Mouse (Mus musculus): ENCODE measurements at regions not wholly inside any gene's neighbourhood (a gene's known extent, or its start where the extent isn't known, plus 50 kb on each side); places are given as distances from the start of the nearest gene placed in this dataset.
"Not testable (repeated sequence)": the region's sequence is repeated elsewhere in the genome, so short reads cannot be mapped to it uniquely, and the experiment has no call there.

DNA sequence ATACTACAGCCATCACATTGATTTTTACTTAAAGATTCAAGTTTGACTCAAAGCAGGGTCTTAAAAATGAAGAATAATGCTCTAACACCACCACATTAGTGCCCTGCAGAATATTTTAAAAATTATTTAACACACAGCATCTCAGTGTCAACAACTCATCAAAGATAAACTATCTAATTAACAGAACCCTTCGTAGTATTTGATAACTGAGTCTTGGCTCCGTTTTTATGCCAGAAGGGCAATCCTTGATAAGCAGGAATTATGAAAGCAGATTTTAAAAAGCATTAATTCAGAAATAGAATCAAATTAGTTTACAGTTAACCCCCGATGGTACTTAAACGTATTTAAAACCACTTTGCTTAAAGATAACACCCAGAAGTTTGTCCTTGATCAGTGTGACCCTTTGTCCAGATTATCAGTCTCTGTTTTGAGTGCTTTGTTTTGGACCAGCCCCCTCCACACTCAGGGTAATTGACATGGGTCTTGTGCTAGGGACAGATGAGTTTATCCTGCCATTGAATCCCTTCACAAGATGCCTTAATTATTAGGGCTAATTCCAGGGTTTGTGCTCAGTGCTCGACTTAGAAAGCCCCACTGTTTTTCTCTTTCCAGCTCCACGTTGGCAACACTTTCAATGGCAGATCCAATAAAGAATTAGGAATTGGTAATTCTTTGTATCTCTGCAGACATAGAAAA lies 69.4 kb upstream of the Dph6 start:
- DNase-seq (ENCODE audit: low read depth, low spot score): no peak

DNA sequence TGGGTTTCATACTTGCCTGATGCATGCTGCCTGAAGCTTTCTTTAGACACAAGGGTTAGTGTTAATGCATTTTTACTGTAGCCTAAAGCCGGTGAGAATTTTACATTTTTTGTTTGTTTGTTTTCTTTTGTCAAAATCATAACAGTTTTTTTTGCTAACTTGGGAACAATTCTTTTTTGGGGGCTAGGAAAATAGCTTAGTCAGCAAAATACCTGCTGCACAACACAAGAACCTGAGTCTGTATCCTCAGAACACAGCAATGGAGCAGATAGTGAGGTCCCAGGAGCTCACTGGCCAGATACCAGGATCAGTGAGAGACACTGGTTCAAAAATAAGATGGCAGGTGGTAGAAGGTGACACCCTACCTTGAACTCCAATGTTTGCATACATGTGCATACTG lies 72.4 kb upstream of the Dph6 start:
- DNase-seq (ENCODE audit: low read depth, low spot score): no peak

DNA sequence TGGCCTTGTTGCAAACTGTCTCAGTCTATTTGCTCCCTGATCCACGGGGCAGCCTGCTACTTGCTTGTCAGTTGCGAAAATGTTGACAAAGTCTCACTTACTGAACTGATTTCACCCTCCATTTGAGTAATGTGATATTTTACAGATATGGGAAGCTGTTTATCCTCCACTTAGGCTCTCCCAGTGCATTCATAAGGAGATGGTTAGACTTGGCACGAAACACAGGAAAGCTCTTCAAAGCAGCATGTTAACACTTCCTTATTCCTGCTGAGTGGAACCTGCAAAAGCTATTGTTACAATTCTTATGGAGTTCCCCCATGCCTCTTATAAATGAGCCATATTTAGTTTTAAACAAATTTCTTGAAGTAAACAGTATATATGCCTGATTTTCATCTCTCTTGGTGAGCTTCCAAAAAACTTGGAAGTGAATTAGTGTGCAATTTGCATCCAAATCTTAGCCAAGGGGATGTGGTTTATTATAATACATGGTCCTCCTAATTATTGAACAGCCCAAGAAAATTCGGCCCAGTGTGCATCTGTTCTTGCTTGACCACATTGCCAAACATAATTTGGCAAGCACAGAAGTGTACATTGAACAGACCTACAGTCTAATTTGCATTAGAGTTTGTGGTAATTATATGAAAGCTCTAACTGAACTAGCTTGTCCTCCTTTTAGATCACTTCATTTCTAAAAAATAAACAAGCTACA lies 80.3 kb upstream of the Dph6 start:
- DNase-seq (ENCODE audit: low read depth, low spot score): no peak

DNA sequence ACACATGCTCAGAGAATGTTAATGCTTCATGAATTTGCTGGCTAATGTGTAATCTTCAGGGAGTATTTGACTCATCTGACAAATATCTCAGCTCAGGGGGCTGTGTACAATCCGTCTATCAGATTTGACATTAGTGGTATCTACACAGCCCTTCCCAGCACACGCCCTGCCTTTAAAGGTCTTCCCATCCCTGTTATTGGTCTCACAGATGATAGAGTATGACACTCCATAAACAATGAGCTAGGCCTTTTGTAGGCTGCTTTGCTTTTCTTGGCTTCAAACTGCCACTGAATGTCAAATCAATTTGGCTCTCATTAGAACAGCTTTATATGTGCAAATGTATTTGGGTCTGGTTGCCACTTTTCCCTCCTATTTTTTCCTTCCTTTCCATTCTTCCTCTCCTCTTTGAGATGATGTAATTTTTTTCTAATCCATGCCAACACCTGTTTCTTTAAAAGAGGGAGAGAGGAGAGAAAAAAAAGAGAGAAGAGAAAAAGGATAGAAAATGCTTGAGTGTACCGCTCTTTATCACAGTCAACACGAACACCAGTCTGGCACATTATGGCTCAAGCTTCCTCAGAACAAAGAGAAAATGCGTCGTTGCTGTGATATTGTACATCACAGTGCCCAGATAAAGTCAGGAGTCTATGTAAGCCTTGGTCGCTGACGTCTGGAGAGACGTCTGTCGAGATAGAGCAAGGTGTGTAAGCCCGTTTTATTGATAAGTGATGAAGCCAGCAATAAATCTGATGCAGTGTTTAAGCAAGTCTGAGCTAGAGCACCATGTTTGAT lies 84.9 kb upstream of the Dph6 start:
- DNase-seq (ENCODE audit: low read depth, low spot score): no peak

DNA sequence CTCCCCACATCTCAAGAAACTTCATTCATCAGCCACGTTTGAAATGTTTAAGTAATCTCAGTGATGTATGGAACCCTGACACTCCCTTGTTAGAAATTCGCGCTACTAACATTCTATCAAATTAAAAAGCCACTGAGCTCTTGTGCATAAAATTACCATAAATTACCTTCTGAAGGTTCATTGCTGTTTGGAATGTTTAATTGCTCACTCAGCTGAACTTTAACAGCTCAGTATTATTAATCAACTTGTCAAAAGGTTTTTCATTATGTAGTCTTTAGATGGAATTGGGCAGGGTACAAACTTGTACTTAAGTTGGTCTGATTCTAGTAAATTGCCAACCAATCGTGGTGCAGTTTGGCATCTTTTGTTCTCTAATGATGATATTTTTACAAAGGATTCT lies 108.5 kb upstream of the Dph6 start:
- no peak for DNase-seq (ENCODE audit: low read depth, low spot score)

DNA sequence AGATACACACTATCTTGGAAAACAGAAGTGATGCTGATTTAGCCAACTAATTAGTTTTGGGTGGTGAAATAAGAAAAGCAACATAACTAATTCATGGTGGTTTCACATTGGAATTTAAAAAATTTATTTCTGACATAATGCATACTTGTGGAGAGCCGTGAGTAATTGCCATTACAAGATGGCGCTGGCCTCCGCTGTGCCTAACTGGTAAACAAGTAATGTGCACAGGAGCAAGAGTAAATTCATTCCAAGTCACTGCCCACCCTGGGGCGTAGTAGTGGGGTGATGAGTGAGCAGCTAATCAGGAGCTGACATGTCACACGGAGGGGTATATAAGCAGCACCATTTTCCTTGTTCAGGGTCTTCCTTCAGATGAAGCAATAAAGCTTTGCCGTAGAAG lies 119.0 kb upstream of the Dph6 start:
- not testable (repeated sequence) for DNase-seq (ENCODE audit: low read depth, low spot score)

DNA sequence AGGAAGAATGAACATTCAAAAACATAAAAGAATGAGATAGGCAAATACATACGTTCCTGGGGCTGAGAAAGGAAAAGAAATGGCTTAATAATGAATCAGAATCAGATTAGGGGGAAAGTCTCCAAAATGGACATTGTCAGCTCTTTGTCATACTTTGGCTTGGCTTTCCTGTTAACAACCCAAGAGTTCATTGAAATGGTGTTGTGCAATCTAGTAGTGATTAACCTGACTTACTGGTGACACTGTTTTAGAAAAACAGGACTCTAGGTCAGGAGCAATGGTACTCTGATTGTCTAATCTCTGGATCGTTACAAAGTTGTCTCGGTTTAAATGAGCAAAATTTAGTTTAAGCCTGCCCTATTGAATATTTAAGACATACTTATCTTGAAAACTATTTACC lies 119.5 kb upstream of the Dph6 start:
- DNase-seq (ENCODE audit: low read depth, low spot score): no peak

DNA sequence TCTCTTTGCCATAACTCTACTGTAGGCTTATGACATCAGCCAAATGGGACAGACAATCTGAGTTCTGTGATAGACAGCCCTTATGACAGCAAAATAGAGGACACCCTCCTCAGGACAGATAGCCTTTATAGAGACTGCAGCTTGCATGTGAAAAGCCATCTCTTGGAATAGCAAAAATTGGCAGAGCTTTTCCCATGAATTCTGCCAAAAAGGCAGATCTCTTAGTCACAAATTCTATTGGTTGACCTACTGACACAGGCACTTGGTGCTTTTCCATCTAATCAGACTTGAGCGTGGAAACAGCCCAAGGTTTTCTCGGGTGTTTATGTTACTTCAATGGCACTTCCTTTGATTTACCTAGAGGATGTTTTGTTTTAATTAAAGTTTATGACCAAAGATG lies 120.8 kb upstream of the Dph6 start:
- DNase-seq (ENCODE audit: low read depth, low spot score): no peak

DNA sequence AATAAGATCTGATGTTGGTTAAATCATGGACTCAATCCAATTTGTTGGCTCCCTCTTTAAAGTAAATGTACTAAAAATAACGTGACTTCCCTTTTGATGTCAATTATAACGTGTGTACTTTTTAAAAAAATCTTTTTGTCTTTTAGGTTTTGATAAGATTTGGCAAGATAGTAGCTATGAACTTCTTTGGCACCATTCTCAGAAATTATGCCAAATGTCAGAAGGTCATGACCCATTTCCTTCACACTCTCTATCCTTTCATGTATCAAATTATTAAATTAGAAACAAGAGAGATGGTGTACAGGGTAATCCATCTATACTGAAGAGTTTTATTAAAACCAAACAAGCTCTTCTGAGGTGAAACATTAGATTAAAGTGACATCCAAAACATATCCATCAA lies 121.4 kb upstream of the Dph6 start:
- no peak for DNase-seq (ENCODE audit: low read depth, low spot score)

DNA sequence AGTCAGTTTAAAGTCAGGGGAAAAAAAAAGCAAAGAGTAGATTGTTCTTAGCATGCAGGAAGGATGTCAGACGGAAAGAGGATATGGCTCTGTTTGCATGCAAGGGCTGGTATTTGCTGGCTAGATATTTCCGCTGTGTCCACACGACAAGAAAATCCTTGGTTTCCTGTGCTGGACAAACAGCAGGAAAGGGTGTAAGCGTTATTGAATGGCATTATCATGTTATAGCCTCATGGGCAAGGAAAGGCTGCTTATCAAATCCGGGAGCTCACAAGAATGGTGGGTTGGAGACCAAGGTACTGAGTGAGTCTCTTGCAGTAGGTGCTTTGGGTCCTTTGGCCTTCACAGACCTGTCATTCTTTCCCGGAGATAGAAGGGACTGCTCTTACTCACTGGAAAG lies 127.7 kb upstream of the Dph6 start:
- DNase-seq (ENCODE audit: low read depth, low spot score): no peak

DNA sequence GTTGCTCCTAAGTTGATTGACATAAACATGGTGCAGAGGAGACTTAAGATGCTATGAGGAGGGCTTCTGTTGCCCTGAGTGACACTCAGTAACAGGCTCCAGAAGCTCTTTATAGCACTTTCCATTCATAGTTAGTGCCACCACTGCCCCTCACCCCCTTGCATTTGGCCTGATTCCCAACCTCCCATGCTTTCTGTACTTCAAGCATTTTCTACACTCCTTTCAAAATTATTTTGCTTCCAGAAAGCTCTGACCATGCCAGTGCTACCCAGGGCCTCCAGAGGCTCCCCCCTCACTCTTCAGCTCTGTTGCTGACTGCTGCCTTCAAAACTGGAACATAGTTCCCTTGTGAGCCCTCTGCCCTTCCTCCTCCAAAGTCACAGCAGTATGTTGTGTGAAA lies 129.4 kb upstream of the Dph6 start:
- DNase-seq (ENCODE audit: low read depth, low spot score): no peak

DNA sequence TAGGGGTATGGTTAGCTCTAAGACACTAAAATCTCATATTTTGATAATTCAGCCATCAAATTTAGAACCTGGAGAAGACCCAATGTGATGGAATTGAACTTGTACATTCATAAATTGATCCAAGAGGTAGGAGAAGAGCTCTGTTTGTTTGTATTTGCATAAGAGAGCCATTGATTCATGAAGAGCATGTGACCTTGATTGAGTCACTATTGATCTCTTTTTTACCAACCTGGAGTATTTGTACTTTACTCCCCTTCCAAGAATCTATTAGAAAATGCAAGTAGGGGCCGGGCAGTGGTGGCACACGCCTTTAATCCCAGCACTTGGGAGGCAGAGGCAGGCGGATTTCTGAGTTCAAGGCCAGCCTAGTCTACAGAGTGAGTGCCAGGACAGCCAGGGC lies 133.5 kb upstream of the Dph6 start:
- DNase-seq (ENCODE audit: low read depth, low spot score): no peak

DNA sequence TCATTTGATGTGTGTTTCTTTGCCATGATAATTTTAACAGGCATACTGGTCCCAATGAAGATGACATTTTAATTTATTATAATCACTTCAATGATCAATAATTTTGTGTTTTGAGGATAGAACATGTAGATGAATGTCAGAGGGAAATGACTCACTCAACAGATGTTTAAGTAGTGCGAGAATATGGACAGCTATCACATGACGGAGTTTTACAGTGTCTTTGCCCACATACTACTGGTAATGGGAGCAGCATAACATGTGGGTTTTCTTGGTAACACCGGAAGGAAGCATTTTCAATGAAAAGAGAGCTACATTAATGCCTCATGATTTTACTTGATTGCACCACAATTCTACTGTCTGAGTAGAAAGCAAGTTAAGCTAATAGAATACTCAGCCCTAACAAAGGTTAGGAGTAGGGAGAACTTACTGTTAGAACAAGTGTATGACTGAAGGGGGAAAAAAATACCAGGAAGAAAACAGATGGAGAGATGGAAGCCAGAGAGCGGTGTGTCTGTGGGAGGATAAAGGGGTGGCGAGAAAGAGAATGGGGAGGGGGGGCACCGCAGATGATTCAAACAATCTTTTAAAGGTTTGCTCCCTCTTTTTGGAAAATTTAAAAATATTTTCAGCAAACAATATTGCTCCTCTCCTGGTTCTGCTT lies 142.0 kb upstream of the Dph6 start:
- DNase-seq (ENCODE audit: low read depth, low spot score): no peak

DNA sequence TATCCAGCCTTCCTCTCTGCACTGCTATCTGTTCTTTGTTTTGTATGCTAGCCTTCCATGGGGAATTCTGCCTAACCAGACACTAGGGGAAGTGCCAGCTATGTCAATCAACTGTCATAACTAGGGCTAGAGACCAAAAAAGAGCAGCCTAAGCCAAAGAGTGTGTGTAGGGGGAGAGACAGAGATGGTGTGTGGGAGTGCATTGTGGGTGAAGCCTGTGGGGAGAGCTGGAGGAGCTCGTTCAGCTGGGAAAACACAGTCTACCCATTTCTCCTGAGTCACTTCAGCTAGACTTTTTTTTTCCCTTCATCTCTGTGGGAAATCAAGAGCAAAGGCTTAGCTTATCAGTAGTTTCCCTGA lies 142.5 kb upstream of the Dph6 start:
- DNase-seq (ENCODE audit: low read depth, low spot score): no peak

DNA sequence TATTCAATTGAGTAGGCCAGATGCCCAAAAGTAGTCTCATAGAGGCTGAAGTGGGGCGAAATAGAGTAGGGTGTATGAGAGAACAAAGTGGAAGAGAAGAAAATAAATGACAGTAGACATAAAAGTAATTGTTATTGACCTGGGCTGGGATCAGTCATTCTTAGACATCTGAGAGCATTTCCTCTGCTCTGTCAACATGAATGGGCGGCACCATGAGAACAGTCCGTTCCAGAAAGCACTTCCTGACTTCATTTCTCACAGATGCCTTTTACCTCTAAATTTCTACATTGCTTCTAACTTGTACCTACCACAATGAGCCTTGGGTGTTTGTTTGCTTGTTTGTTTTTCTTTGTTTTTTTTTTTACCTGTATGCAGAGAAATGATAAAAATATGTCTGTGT lies 148.5 kb upstream of the Dph6 start:
- DNase-seq (ENCODE audit: low read depth, low spot score): no peak

DNA sequence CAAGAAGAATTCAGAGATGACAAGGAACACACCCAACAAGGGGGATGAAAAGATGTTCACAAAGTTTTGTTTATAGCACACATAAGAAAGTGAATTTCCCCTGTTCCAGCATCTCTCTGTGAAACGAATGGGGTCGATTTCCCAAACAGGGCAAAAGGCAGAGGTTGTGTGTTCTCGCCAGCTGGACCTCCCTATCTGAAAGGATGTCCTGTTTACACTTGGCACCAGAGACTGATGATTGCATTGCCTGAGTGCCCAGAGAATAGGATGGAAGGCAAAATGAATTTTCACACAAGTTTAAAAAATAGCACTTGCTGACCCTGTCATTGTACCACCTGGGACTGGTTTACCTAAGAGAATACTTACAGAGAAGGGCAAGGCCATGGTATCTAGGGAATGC lies 149.2 kb upstream of the Dph6 start:
- DNase-seq (ENCODE audit: low read depth, low spot score): no peak

DNA sequence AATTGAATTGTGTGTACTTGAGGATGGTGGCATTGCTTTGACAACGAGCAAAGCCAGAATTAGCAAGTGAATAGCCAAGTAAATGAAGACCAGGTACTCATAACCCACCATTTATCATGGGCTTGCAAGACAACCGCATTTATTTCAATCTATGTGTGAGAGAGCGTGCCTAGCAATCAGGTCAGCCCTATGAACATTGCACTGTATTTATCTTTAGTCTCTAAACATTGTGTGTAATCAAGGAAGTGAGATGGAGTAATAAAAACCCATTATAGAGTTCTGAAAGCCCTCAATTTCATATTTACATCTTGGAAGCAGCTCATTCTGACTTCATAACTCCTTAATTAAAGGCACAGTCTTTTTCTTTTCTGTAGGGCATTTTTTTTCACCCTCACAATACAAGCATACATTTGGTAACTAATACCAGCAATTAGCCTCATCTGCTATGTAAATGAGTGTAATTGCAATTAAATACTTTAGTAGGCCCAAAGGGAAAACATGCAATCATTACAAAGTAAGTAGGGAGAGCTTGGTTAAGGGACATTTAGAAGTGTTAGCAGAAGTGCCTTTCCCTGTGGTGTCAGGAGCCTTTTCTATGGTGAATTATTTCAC lies 150.8 kb upstream of the Dph6 start:
- no peak for DNase-seq (ENCODE audit: low read depth, low spot score)

DNA sequence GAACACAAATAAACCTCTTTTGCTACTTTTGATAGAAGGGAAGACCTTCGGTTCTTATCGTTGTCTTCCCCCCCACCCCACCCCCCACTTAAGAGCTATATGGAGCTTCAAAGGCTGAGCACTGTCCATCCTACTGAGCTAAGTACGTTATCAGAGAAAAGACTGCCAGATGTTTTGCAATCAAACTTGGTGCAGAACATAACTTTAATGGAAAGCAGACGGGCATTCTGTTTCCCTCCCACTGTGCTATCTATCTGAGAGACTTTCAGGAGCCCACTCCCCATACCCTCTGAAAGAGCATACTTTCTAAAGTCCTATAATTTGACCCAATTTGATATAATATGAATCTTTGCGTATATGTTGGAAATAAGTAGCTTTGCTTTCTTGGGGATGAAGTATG lies 153.3 kb upstream of the Dph6 start:
- no peak for DNase-seq (ENCODE audit: low read depth, low spot score)

DNA sequence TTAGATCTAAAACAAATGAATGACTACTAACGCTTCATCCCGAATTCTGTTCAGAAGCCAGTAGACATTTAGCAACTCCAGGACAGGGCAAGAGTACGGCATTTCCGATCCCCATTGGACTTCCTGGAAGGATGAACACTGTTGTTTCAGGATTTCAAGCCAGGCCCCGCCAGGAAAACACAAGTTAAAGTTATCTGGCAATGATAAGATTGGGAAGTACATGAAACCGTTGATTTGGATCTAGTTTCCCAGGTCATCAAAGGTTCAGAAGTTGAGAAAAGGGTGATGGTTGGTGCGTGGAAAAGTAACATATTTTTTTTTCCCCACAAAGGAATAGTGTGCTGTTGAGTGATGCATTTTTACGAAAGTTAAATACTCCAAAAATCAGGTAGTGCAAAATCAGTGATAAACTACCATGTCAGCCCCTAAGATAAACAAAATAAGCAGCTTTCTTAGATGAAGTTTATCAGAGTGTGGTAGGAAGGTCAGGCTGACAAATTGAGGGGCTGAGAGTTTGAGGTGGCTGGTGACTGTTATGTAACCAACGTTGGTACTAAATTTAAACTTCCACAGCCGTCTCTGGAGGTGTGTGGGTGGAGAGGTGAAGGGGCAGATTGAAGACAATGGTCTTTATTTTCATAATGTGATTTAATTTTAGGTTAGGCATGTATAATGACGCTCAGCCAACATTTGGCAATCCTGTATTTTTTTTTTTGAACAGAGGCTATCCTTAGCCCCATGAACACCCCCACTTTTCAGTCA lies 157.6 kb upstream of the Dph6 start:
- no peak for DNase-seq (ENCODE audit: low read depth, low spot score)

DNA sequence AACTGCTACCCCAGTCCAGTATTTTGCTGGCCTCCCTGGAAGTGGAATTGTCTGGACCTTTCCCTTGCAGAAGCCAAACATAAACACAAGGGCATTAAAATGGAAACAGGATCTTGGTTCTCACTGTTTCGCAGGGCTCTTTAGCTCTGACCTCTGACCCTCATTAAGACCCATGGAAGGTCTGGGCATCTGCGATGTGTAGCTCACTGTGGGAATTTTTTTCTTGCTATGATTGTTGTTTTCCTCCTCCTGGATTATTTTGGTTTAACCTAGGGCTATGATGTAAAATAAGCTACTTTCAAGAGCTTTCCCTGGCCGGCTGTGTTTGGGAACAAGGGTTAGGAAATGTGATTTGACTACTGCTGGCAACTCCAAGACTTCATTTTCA lies 158.1 kb upstream of the Dph6 start:
- DNase-seq (ENCODE audit: low read depth, low spot score): no peak

DNA sequence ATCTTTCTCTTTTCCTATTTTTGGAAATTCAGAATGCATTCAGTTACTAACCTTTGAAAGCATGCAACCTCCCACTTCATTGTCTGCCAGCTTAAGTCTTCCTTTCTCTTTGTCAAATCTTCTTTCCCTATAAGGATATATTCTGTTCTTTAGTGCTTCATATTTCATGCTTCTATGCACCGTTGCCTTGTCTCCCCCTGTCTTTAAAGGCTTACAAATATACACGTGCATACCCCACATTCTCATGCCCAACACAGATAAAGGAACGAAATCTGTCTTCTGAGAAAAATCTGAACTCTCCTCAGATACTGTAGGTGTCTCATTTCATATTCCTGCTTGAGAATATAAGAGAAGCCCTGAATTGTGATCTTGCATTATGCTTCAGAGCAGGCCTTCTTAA lies 167.9 kb upstream of the Dph6 start:
- DNase-seq (ENCODE audit: low read depth, low spot score): no peak
